Comparison of ENCODE assay signal across 7 mouse cellular contexts in the genomic region with DNA sequence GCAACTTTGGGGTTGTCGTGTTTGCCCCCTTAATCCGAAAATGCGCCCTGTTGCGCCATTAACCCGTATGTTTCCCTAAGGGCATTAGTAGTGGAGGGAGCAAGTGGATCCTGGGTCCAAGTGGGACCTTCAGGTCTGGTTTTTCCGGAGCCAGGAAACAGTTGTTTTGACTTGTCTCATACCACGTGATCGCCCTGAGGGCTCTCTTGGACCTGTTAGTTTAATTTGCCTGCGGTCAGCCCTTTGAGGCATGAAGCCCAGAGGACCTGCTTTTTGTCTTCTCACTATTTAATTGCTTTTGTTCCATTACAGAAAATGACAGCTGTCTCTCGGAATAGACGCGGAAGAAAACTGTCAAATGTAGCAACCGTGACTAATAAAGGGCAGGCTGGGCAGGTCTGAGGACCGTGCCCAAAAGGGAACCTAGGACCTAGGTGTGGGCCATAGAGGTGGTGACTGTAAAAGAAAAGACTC. TPM values are rescaled to one million over a fixed set of nuclear protein-coding genes. Genes with fewer than 3 reads are reported as not detected.
DNase-seq lines count a peak whose midpoint lies in the region; ATAC-seq and TF ChIP-seq lines count a peak whose summit lies in the region.

No protein-coding gene starts in this region.

- peak; percentile 44; the same call in 1 of the 2 replicates for ATAC-seq in forebrain, embryonic 15.5 days (replicated peaks)
- ATAC-seq in liver, embryonic 14.5 days (ENCODE audit: insufficient read depth): peak; percentile 19; the same call in 1 of the 2 replicates
- ATAC-seq in neural tube, embryonic 15.5 days (ENCODE audit: low FRiP score): peak; percentile 66

- peak overlapping the region; percentile 94 for H3K27ac ChIP-seq in ES-Bruce4 (ENCODE audit: insufficient read depth, low read length)
- H3K27ac ChIP-seq in forebrain, embryonic 15.5 days (replicated peaks): peak overlapping the region; percentile 59; the same call in 1 of the 2 replicates
- H3K27ac ChIP-seq in liver, embryonic 14.5 days: no peak overlapping the region
- peak overlapping the region; percentile 86 for H3K27ac ChIP-seq in neural tube, embryonic 15.5 days (replicated peaks)

- 1% methylated on average over 14 of the region's 14 CpGs for WGBS in forebrain, embryonic 15.5 days
- 5% methylated on average over 14 of the region's 14 CpGs for WGBS in liver, embryonic 14.5 days (ENCODE audit: insufficient replicate concordance)
- WGBS in neural tube, embryonic 15.5 days: 2% methylated on average over 14 of the region's 14 CpGs

- no peak for TF ChIP-seq EP300 in ES-Bruce4 (IDR thresholded peaks at IDR 0.05; ENCODE audit: insufficient read depth, low read depth, low read length)
- TF ChIP-seq EP300 in liver, embryonic 14.5 days (IDR thresholded peaks at IDR 0.05; ENCODE audit: low read depth): no peak

- H3K4me3 ChIP-seq in ES-Bruce4 (ENCODE audit: low read depth, low read length): peak overlapping the region; percentile 92
- H3K4me3 ChIP-seq in forebrain, embryonic 15.5 days: peak overlapping the region; percentile 59
- peak overlapping the region; percentile 63 to 98 for H3K4me3 ChIP-seq in liver, embryonic 14.5 days (ENCODE audit: insufficient read depth in 1 of 2, low read depth in 2 of 2, low read length in 2 of 2)
- peak overlapping the region; percentile 77 for H3K4me3 ChIP-seq in neural tube, embryonic 15.5 days (replicated peaks)

- H3K36me3 ChIP-seq in ES-Bruce4 (ENCODE audit: control insufficient read depth, insufficient read depth, low read length, poor library complexity, severe bottlenecking): peaks cover 7% of the 10 kb centered on the region; the same call in 1 of the 2 replicates
- no peaks in the 10 kb centered on the region for H3K36me3 ChIP-seq in forebrain, embryonic 15.5 days
- no peaks in the 10 kb centered on the region; the same call in 1 of the 2 replicates for H3K36me3 ChIP-seq in liver, embryonic 14.5 days (replicated peaks; ENCODE audit: control insufficient read depth, insufficient read depth, low read depth)
- H3K36me3 ChIP-seq in neural tube, embryonic 15.5 days: no peaks in the 10 kb centered on the region

- peak overlapping the region; percentile 82 for H3K9ac ChIP-seq in ES-Bruce4 (ENCODE audit: low read depth, poor library complexity, severe bottlenecking)
- peak overlapping the region; percentile 53 for H3K9ac ChIP-seq in forebrain, embryonic 15.5 days (replicated peaks)
- peak overlapping the region; percentile 19 for H3K9ac ChIP-seq in liver, embryonic 14.5 days (replicated peaks)
- peak overlapping the region; percentile 63 for H3K9ac ChIP-seq in neural tube, embryonic 15.5 days (replicated peaks)

- H3K27me3 ChIP-seq in ES-Bruce4 (ENCODE audit: control insufficient read depth, insufficient read depth, low read length, poor library complexity, severe bottlenecking): no peaks in the 10 kb centered on the region
- H3K27me3 ChIP-seq in forebrain, embryonic 15.5 days: no peaks in the 10 kb centered on the region
- no peaks in the 10 kb centered on the region for H3K27me3 ChIP-seq in liver, embryonic 14.5 days (ENCODE audit: control insufficient read depth, insufficient read depth, low read length)
- no peaks in the 10 kb centered on the region for H3K27me3 ChIP-seq in neural tube, embryonic 15.5 days (replicated peaks)

- TF ChIP-seq POLR2A in ES-Bruce4 (IDR thresholded peaks at IDR 0.05; ENCODE audit: insufficient read depth, low read length): no peak

- H3K9me3 ChIP-seq in ES-Bruce4 (replicated peaks; ENCODE audit: control insufficient read depth, insufficient read depth, low read length, poor library complexity, severe bottlenecking): no peaks in the 10 kb centered on the region; the same call in 1 of the 2 replicates
- H3K9me3 ChIP-seq in forebrain, embryonic 15.5 days: no peaks in the 10 kb centered on the region
- no peaks in the 10 kb centered on the region for H3K9me3 ChIP-seq in liver, embryonic 14.5 days (ENCODE audit: control insufficient read depth, low read length)
- H3K9me3 ChIP-seq in neural tube, embryonic 15.5 days (replicated peaks): no peaks in the 10 kb centered on the region

- H3K4me2 ChIP-seq in forebrain, embryonic 15.5 days (replicated peaks): peak overlapping the region; percentile 58
- peak overlapping the region; percentile 90 for H3K4me2 ChIP-seq in liver, embryonic 14.5 days (ENCODE audit: low read depth)
- H3K4me2 ChIP-seq in neural tube, embryonic 15.5 days: peak overlapping the region; percentile 92

- H3K4me1 ChIP-seq in ES-Bruce4 (ENCODE audit: control insufficient read depth, insufficient read depth, low read length): peaks cover 8% of the 10 kb centered on the region
- H3K4me1 ChIP-seq in forebrain, embryonic 15.5 days: peaks cover 20% of the 10 kb centered on the region
- H3K4me1 ChIP-seq in liver, embryonic 14.5 days (replicated peaks; ENCODE audit: control insufficient read depth in 2 of 2, insufficient read depth in 2 of 2, low read length in 1 of 2): peaks cover 3 to 10% of the 10 kb centered on the region in 2 experiments; a peak in 3 of 4 replicates
- peaks cover 27% of the 10 kb centered on the region for H3K4me1 ChIP-seq in neural tube, embryonic 15.5 days

- peak; percentile 83 to 84 for DNase-seq in B cell, adult 2 months
- no peak for DNase-seq in liver, embryonic 14.5 days (ENCODE audit: low read depth in 3 of 3, low spot score in 3 of 3)
- DNase-seq in adrenal gland, postnatal 25 days: no peak
- DNase-seq in cerebellum, adult 11 months: no peak

- no peak for TF ChIP-seq CTCF in ES-Bruce4 (IDR thresholded peaks at IDR 0.05; ENCODE audit: low read depth, low read length)
- no peak for TF ChIP-seq CTCF in liver, embryonic 14.5 days (IDR thresholded peaks at IDR 0.05; ENCODE audit: low read depth)

RNA-seq across cellular contexts. Expression of gene Plekhm1, which starts 0.5 kb away (rescaled TPM):
- polyA plus RNA-seq in ES-Bruce4 (2011; ENCODE audit: insufficient read depth, insufficient read length, low read depth, missing spikeins): 20.8 and 22.0 TPM in 2 replicates
- 8.8 and 8.9 TPM in 2 replicates for polyA plus RNA-seq in forebrain, embryonic 15.5 days (2015; fragmentation: Nextera tagmentation; extraction: Ambion mirVana)
- polyA plus RNA-seq in liver, embryonic 14.5 days (2012; rRNA removed): 3.7 TPM in 2 replicates
- 3.3 and 3.9 TPM in 2 replicates for polyA plus RNA-seq in liver, embryonic 14.5 days (2014; fragmentation: Nextera tagmentation; extraction: Ambion mirVana)
- 8.2 and 8.9 TPM in 2 replicates for polyA plus RNA-seq in neural tube, embryonic 15.5 days (2015; fragmentation: Nextera tagmentation; extraction: Ambion mirVana)
- 22.9 and 25.0 TPM in 2 replicates for total RNA-seq in adrenal gland, postnatal 25 days (2021)

RNA-seq across cellular contexts. Expression of gene Arhgap27, which starts 49.5 kb away (rescaled TPM):
- 8.5 and 9.8 TPM in 2 replicates for polyA plus RNA-seq in ES-Bruce4 (2011; ENCODE audit: insufficient read depth, insufficient read length, low read depth, missing spikeins)
- 2.5 and 3.0 TPM in 2 replicates for polyA plus RNA-seq in forebrain, embryonic 15.5 days (2015; fragmentation: Nextera tagmentation; extraction: Ambion mirVana)
- 2.6 TPM in 2 replicates for polyA plus RNA-seq in liver, embryonic 14.5 days (2012; rRNA removed)
- polyA plus RNA-seq in liver, embryonic 14.5 days (2014; fragmentation: Nextera tagmentation; extraction: Ambion mirVana): 1.4 and 1.5 TPM in 2 replicates
- 6.3 and 8.3 TPM in 2 replicates for polyA plus RNA-seq in neural tube, embryonic 15.5 days (2015; fragmentation: Nextera tagmentation; extraction: Ambion mirVana)
- total RNA-seq in adrenal gland, postnatal 25 days (2021): 12.8 and 15.2 TPM in 2 replicates

Comparison
In these comparisons a context has a peak if more than half of its experiments do, and no peak if none do; other contexts are left out.
1. DNase-seq: peak in B cell, adult 2 months (2 of 2); none in liver, embryonic 14.5 days (0 of 3), adrenal gland, postnatal 25 days (single experiment) and cerebellum, adult 11 months (single experiment).
2. H3K9ac ChIP-seq: peak in every context shown above with its lines; median percentile 82 in ES-Bruce4; 63 in neural tube, embryonic 15.5 days; 53 in forebrain, embryonic 15.5 days; 19 in liver, embryonic 14.5 days.
3. Peak in every context shown above with its lines, with median percentiles within 50 percentile points of each other: H3K4me3 ChIP-seq, ATAC-seq and H3K4me2 ChIP-seq.